Mouse (Mus musculus): ENCODE measurements at regions not wholly inside any gene's neighbourhood (a gene's known extent, or its start where the extent isn't known, plus 50 kb on each side); places are given as distances from the start of the nearest gene placed in this dataset.
"Not testable (repeated sequence)": the region's sequence is repeated elsewhere in the genome, so short reads cannot be mapped to it uniquely, and the experiment has no call there.

- DNase-seq = no peak
These were observed 67.5 kb upstream of the Map9 start for GRCm38 (mm10) chr3:82290373-82290772.

- DNase-seq = no peak
These were observed 68.8 kb upstream of the Map9 start for GRCm38 (mm10) chr3:82288996-82289395.

DNA sequence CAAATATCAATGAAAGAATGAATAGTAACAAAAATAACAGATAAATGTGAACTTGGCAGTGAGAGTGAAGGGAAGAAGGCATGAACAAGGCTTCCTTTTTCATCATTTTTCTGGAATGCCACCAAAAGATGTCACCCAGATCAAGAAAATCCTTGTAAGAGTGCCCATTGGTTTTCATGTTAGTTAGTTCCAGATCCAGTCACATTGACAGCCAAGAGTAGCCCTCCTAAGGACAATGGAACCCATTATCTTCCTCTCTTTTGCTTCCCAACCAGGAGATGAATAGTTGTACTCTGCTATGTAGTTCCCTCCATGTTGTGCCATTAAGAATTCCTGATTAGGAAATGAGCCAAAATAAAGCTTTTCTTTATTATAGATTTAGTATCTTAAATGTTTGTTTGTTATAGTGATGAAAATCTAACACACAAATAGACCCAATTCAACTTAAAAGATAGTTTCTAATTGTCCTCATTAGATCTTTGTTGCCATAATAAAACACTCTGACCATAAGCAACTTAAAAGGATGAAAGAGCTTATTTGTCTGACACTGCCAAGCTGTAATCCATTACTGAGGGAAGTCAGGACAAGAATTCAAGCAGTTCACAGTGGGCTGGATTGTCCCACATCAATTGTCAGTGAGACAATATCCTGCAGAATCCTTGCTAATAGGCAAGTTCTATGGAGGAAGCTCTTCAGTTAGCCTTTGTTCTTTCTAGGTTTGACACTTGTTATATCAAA lies 80.7 kb upstream of the Map9 start:
- DNase-seq = peak; percentile 16

DNA sequence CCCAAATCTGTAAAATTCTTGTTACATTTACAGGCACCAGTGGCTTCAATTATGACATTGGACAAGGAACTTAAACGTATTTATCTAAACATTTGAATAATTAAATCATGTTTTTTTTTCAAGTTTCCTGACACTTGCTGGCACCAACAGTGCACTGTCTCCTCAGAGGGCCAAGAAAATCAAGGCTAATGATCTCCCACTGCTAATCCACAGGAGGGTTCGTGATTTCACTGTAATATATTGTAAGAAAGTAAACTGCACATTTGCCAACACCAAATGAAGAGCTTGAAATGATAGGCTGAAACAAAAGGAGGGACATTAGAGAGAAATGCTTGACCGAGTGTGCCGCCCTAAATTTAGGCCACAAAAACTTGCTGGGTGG lies 82.0 kb upstream of the Map9 start:
- DNase-seq = no peak

DNA sequence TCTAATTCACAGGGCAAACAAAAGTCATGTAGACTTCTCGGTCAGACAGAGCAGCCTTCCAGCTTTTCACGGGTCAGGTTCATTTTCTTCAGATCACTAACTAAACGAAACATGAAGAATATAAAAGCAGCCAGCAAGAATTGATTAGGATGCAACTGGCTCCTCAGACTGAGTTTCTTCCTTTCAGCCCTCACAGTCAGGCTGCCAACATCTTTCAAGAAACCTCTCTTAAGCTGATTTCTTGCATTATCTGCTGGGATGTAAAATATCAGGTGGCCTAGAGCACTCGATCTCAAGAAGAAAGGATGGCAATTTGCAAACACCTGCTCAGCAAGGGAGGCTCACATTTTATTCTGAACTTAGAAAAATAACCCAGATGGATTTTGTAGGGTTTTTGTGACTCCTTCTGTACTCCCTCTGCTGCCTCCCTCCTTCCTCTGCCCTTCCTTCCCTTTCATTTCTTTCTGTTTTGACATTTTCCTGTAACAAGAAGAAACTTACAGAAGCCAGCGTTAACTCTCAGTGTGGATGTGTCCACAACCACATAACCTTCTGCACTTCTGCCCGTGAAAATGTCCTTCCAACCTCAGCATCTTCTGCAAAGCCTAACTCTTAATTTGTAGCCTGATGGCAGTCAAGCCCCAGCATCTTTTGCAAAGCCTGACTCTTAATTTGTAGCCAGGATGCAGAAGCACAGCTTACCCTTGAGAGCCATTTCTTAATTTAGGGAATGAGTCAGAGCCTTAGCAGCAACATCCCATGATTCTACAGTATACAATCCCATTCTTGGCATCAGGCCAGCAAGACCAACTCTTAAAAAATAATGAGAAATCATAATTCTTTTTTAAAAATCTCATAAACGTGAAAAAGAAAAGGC lies 82.7 kb upstream of the Map9 start:
- DNase-seq = no peak

DNA sequence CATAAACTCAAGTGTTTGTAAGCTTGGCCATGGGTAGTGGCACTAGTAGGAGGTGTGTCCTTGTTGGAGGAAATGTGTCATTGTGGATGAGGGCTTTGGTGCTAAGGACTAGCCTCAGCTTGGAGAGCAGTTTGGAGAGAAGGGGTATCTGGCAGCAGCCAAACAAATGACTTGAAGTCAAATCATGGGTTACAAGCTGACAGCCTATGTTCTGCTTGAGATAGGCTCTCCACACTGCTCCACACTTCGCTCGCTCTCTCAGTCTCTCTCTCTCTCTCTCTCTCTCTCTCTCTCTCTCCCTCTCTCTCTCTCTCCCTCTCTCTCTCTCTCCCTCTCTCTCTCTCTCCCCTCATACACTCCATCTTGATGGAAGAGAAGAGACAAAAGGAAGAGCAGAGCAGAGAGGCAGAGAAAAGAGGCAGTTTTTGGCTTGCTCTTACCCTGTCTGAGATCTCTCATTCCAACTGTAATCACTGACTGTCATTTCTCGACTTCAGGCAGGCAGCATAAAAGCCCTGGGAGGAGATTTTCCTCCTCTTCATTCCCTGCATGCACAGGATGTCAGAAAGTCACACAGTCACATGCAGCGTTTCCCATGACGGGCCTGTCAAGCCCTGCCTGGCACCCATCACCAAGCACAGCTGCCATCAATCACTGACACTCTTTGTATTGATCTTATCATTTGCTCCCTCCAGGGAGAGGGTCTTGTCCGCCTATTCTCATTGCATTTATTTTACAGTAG lies 83.5 kb upstream of the Map9 start:
- DNase-seq = no peak

DNA sequence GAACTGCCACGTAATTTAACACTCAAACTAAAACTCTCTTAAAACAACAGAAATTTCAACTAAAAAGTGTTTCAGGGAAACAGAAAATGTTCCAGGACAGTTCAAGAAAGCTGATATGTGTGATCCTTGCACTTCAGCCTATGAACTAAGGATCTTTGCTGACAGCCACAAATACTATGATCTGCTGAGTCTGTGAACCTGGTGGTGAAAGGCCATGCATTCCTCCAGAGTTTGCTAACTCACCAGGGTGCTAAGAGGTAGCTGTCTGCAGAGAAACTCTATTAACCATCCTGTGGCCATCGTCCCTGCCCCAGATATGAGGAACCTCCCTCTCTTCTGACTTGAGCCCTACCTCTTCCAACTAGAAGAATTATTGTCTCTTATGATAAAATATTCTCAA lies 84.3 kb upstream of the Map9 start:
- not testable (repeated sequence) for DNase-seq

- DNase-seq = no peak
These were observed 85.9 kb upstream of the Map9 start for GRCm38 (mm10) chr3:82271965-82272364.

GRCm38 (mm10) chr3:82265941-82266340 lies 91.9 kb upstream of the Map9 start:
- no peak for DNase-seq

- DNase-seq = no peak
These were observed 95.9 kb upstream of the Map9 start for GRCm38 (mm10) chr3:82261976-82262375.

- DNase-seq = no peak
These were observed 97.7 kb upstream of the Map9 start for GRCm38 (mm10) chr3:82259986-82260652.

- no peak for DNase-seq
These were observed 105.2 kb upstream of the Gucy1a1 start for GRCm38 (mm10) chr3:82250796-82251261.

DNA sequence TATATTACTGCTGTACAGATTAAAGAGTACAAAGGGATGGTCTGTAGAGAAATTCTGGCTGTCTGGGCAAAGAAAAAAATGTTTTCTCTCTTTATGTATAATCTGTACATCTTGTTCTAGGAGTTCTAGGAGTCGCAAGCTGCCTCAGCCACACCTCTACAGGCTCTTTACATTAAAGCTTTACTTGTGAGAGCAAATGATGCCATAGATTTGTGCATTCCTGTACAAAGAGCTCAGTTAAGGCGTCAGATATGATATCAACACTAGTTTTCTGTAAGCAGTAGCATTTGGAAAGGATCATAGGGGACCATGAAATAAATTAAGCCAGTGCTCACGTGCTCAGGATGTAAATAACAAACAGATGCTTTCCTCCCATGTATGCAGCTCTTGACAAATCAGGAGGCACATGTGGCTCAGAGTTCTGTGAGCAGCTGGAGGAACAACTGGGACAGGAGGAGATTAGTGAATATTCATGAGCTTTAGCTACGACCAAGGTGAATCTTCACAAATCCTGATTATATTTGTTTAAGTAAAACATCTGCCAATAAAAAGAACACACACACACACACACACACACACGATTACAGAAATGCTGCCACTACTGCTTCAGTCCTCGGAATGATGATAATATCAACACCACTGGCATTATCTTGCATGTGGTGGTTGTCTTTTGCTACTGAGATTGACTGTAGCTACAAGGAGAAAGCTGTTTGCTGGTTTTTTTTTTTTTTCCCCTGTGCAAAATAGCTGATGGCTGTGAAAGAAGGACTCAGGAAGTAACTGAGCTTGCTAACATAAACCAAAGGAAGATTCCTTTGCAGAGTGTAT lies 104.6 kb upstream of the Gucy1a1 start:
- no peak for DNase-seq

GRCm38 (mm10) chr3:82236377-82237057 lies 90.9 kb upstream of the Gucy1a1 start:
- peak; percentile 9 for DNase-seq

DNA sequence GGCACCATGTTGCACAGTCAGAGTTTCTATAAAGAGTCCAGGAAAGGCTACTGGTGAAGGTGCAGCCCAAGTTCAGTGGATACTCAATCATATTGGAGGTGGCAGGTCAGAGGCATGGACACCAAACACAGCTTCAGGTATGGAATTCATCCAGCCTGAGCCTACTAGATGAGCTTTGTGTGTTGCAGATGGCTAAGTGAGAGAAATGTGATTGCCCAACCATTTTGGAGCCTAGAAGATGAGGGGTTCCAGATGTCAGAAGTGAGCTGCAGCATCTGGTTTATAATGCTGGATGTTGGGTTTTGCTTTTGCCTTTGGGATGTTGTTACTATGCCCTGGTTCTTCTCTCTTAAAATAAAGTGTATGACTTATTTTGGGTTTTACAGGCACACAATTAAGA lies 88.7 kb upstream of the Gucy1a1 start:
- no peak for DNase-seq

DNA sequence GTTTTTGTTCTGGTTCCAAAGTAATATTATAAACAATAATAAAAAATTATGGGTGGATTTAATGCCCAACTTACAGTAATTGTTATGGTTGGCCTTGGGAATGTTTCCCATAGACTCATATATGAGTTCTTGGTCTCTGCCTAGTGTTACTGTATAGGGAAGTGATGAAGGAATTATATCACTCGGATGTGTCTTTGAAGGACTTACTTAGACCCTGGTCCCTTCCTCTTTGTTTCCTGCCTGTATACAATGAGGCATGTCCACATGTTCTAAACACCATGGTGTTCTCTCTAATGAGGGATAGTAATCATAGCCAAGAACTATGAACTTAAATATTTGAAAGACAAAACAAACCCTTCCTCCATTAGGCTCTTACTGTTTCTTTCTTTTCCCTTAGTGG lies 77.8 kb upstream of the Gucy1a1 start:
- DNase-seq = no peak

DNA sequence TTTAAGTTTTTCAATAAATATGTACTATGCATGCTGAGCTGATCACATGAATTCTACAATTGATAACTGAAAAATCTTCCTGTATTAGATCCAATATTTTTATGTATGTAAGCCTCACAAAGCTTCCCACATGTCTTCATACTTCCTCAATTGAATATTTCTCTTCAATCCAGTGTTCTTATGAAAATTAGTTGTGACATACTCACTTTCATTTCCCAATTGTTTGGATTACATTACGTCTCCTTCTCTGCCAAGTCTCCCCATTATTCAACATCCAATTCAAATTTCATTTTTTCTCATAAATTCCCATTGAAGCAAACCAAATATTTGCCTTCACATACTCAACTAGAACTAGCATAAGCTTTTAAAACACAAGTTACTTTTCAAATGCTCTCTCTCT lies 76.3 kb upstream of the Gucy1a1 start:
- DNase-seq = no peak

DNA sequence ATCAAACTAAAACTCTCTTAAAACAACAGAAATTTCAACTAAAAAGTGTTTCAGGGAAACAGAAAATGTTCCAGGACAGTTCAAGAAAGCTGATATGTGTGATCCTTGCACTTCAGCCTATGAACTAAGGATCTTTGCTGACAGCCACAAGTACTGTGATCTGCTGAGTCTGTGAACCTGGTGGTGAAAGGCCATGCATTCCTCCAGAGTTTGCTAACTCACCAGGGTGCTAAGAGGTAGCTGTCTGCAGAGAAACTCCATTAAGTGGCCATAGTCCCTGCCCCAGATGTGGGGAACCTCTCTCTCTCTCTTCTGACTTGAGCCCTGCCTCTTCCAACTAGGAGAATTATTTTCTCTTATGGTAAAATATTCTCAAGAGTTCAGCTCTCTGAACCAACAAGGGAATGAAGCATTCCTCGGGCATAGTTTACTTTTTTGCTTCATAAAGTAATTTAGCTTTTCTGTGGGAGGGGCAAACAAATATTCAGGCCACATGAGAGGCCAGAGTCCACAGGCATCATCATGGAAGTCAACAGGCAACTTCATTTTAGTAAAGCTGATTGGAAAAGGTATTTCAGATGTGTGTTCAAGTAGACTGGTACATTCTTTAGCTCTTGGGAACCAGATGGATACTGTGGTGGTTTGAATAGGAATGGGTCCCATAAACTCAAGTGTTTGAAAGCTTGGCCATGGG lies 73.8 kb upstream of the Gucy1a1 start:
- not testable (repeated sequence) for DNase-seq

- DNase-seq = no peak
These were observed 69.2 kb upstream of the Gucy1a1 start for GRCm38 (mm10) chr3:82214566-82215465.

DNA sequence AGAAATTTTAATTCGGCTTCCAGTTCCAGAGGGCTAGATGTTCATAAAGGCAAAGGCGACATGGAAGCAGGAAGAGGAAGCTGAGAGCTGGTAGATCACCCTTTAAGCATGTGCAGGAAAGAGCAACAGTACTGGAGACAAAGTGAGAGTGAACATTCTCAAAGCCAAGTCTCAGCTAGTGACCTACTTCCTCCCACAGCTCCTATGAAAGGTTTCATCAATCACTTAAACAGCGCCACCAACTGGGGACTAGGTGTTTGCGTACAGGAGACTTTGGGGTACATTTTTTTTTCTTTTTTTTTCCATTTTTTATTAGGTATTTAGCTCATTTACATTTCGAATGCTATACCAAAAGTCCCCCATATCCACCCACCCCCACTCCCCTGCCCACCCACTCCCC lies 61.7 kb upstream of the Gucy1a1 start:
- no peak for DNase-seq
